Mouse (Mus musculus) midbrain, embryonic 12.5 days (tissue): ENCODE data around the gene Fsip2. TPM values are rescaled to one million over a fixed set of nuclear protein-coding genes. Genes with fewer than 3 reads are reported as not detected.

Experiments used
- ATAC-seq: fragments of 200-750 bp; cut with Nextera tagmentation; 2 replicates; pipeline ENCODE4 v1.8.0; 2017; ENCODE audit warnings: low read depth, moderate TSS enrichment, moderate library complexity; ENCODE audit not compliant: low FRiP score
- H3K27ac ChIP-seq: fragments of 300-500 bp; sonication (generic); replicated peaks from 2 replicates; pipeline ENCODE4 v1.5.1; 2016; ENCODE audit warnings: mild to moderate bottlenecking
- H3K27me3 ChIP-seq: fragments of 300-500 bp; sonication (generic); 2 replicates; pipeline ENCODE4 v1.6.1; 2016; ENCODE audit warnings: mild to moderate bottlenecking
- H3K36me3 ChIP-seq: fragments of 300-500 bp; sonication (generic); 2 replicates; pipeline ENCODE4 v1.6.1; 2016
- H3K4me1 ChIP-seq: fragments of 300-500 bp; sonication (generic); 2 replicates; pipeline ENCODE4 v1.6.1; 2016
- H3K4me2 ChIP-seq: fragments of 300-500 bp; sonication (generic); replicated peaks from 2 replicates; pipeline ENCODE4 v1.6.1; 2016; ENCODE audit warnings: mild to moderate bottlenecking, moderate library complexity
- H3K4me3 ChIP-seq: fragments of 300-500 bp; sonication (generic); 2 replicates; pipeline ENCODE4 v1.5.1; 2016; ENCODE audit warnings: mild to moderate bottlenecking
- H3K9ac ChIP-seq: fragments of 300-500 bp; sonication (generic); replicated peaks from 2 replicates; pipeline ENCODE4 v1.6.1; 2016; ENCODE audit warnings: mild to moderate bottlenecking, moderate library complexity
- H3K9me3 ChIP-seq: fragments of 300-500 bp; sonication (generic); 2 replicates; pipeline ENCODE4 v1.6.1; 2016; ENCODE audit warnings: mild to moderate bottlenecking
- WGBS: fragments of 180-500 bp; shearing (Covaris S2); methylation state at CpG from one replicate; pipeline ENCODE4 v1.1.7; 2016; 5-methylcytosine and 5-hydroxymethylcytosine counted together
- polyA plus RNA-seq: library from polyadenylated mRNA; unstranded; fragments of >200 nt; fragmentation: Nextera tagmentation; extraction: Ambion mirVana; gene quantifications from 2 replicates; pipeline ENCODE4 v1.2.1, GENCODE M21; 2016

The Fsip2 gene
- not detected in 2 replicates for polyA plus RNA-seq

GRCm38 (mm10) chr2:82943472-82943871 lies at the start of gene Fsip2:
Fsip2 (plus strand) TSS chr2:82943634.
- Histone ChIP-seq H3K9me3 (no peaks in the 10 kb centered on the region), H3K27me3 (no peaks in the 10 kb centered on the region), H3K4me2 (no peak within 1 kb of the TSS), H3K36me3 (no peaks in the 10 kb centered on the region), H3K4me3 (no peak within 1 kb of the TSS), H3K27ac (no peak within 1 kb of the TSS), H3K4me1 (no peaks in the 10 kb centered on the region), H3K9ac (no peak within 1 kb of the TSS)
- no peak for ATAC-seq
- 95% methylated on average over 17 of the region's 17 CpGs for WGBS

- Histone ChIP-seq H3K9ac (no peak overlapping the region), H3K36me3 (no peaks in the 10 kb centered on the region), H3K9me3 (no peaks in the 10 kb centered on the region), H3K4me1 (no peaks in the 10 kb centered on the region), H3K4me3 (no peak overlapping the region), H3K27me3 (no peaks in the 10 kb centered on the region), H3K27ac (no peak overlapping the region), H3K4me2 (no peak overlapping the region)
- ATAC-seq = no peak
- 91% methylated on average over 3 of the region's 3 CpGs for WGBS
Observed at GRCm38 (mm10) chr2:82963443-82963842, 20.0 kb downstream of the Fsip2 start.

GRCm38 (mm10) chr2:83025853-83026252 lies 82.4 kb downstream of the Fsip2 start:
- Histone ChIP-seq H3K4me3 (no peak overlapping the region), H3K9me3 (no peaks in the 10 kb centered on the region), H3K9ac (no peak overlapping the region), H3K4me1 (no peaks in the 10 kb centered on the region), H3K4me2 (no peak overlapping the region), H3K36me3 (no peaks in the 10 kb centered on the region), H3K27ac (no peak overlapping the region), H3K27me3 (no peaks in the 10 kb centered on the region)
- WGBS = 88% methylated on average over 7 of the region's 7 CpGs
- ATAC-seq = no peak

- no peak overlapping the region for H3K4me3 ChIP-seq
- no peak overlapping the region for H3K27ac ChIP-seq
- no peaks in the 10 kb centered on the region for H3K36me3 ChIP-seq
- WGBS = 79% methylated on average over 5 of the region's 5 CpGs
- H3K9ac ChIP-seq = no peak overlapping the region
- no peak for ATAC-seq
- H3K9me3 ChIP-seq = no peaks in the 10 kb centered on the region
- no peak overlapping the region for H3K4me2 ChIP-seq
- H3K27me3 ChIP-seq = no peaks in the 10 kb centered on the region
- H3K4me1 ChIP-seq = no peaks in the 10 kb centered on the region
Observed at GRCm38 (mm10) chr2:83052914-83053690, 109.7 kb downstream of the Fsip2 start.
